Mouse (Mus musculus) stomach, embryonic 15.5 days (tissue): ENCODE measurements around the gene Pdzd2. TPM values are rescaled to one million over a fixed set of nuclear protein-coding genes. Genes with fewer than 3 reads are reported as not detected.
A peak's percentile ranks its signal among the peaks of the same experiment; 100 is the strongest.

Experiments used
- ATAC-seq: fragments of 200-750 bp; cut with Nextera tagmentation; 2 replicates; pipeline ENCODE4 v1.8.0; 2017; ENCODE audit warnings: low read depth, moderate number of reproducible peaks, moderate TSS enrichment; ENCODE audit not compliant: insufficient read depth, low FRiP score
- H3K27ac ChIP-seq: fragments of 300-500 bp; sonication (generic); 2 replicates; pipeline ENCODE4 v1.5.1; 2015; ENCODE audit warnings: mild to moderate bottlenecking, inconsistent platforms
- H3K27me3 ChIP-seq: fragments of 300-500 bp; sonication (generic); replicated peaks from 2 replicates; pipeline ENCODE4 v1.6.1; 2015; ENCODE audit warnings: inconsistent platforms
- H3K36me3 ChIP-seq: fragments of 300-500 bp; sonication (generic); 2 replicates; pipeline ENCODE4 v1.6.1; 2015; ENCODE audit warnings: inconsistent platforms
- H3K4me1 ChIP-seq: fragments of 300-500 bp; sonication (generic); 2 replicates; pipeline ENCODE4 v1.6.1; 2015; ENCODE audit warnings: inconsistent platforms
- H3K4me2 ChIP-seq: fragments of 300-500 bp; sonication (generic); 2 replicates; pipeline ENCODE4 v1.6.1; 2015; ENCODE audit warnings: mild to moderate bottlenecking, inconsistent platforms
- H3K4me3 ChIP-seq: fragments of 300-500 bp; sonication (generic); replicated peaks from 2 replicates; pipeline ENCODE4 v1.5.1; 2015; ENCODE audit warnings: inconsistent platforms
- H3K9ac ChIP-seq: fragments of 300-500 bp; sonication (generic); 2 replicates; pipeline ENCODE4 v1.6.1; 2015; ENCODE audit warnings: inconsistent platforms
- H3K9me3 ChIP-seq: fragments of 300-500 bp; sonication (generic); 2 replicates; pipeline ENCODE4 v1.6.1; 2016; ENCODE audit warnings: inconsistent platforms
- WGBS: fragments of 180-500 bp; shearing (Covaris S2); methylation state at CpG from one replicate; pipeline ENCODE4 v1.1.7; 2015; 5-methylcytosine and 5-hydroxymethylcytosine counted together
- polyA plus RNA-seq: library from polyadenylated mRNA; unstranded; fragments of >200 nt; fragmentation: Nextera tagmentation; extraction: Ambion mirVana; gene quantifications from 2 replicates; pipeline ENCODE4 v1.2.1, GENCODE M21; 2015

Gene Pdzd2
- polyA plus RNA-seq, 1 experiment from 2014 or later, result 28.3 TPM

DNA sequence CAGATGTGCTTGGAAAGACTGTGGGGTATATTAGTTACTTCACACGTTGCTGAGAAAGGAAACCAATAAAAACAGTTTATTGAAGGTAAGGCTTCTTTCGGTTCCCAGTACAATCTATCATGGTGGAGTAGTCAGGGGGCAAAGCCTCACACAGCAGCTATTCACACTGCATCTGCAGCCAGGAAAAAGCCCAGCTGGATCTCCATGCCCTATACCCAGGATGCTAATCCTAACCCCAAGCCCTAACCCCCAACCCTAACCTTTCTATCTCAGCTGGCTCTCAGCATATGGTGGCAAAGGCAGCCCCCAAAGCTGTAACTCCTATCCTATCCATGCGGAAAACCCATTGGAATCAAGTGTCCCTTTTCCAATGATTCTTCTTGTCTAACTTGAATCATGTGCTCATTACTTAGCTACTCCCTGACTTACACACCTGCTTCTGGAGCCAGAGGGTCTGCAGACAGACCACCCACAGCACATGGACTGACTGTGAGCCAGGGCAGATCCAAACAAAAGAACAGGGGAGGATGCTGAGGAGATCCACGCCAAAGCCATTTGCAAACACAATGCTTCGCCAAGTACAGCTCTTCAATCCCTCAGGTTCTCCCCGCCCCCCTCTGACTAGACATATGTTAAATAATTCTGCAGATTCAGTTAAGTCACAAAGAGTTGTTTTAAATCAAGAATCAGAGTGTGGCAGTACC lies 83.6 kb downstream of the Pdzd2 start:
- Histone ChIP-seq H3K9me3 (no peaks in the 10 kb centered on the region), H3K9ac (no peak overlapping the region), H3K4me2 (no peak overlapping the region), H3K4me1 (0 out of 2 replicates have a peak, but pooled peaks cover 7% of the 10 kb centered on the region), H3K27ac (no peak overlapping the region), H3K36me3 (no peaks in the 10 kb centered on the region), H3K27me3 (no peaks in the 10 kb centered on the region), H3K4me3 (no peak overlapping the region)
- 63% methylated on average over 6 of the region's 6 CpGs for WGBS
- ATAC-seq, result 0 out of 2 replicates have a peak, but pooled peaks have one; percentile 31

DNA sequence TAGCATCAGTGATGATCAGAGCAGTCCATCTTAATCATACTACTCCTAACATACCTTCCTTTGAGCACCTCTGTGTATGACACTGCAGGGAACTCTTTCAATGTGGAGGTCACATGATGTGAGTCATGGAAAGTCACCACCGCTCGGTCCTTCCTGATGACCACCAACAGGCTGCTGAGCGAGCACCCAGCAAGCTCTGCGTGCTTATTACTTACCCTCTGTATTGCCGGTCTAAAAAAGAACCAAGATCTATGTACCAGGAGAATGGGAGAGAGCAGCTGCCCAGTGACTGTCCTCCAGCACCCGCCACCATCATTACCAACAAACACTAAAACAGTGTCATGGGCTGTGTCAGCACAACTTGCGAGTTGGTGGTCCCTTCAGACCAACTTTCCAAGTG lies 84.4 kb downstream of the Pdzd2 start:
- H3K4me3 ChIP-seq, result no peak overlapping the region
- H3K4me2 ChIP-seq, result no peak overlapping the region
- WGBS, result 92% methylated on average over 7 of the region's 7 CpGs
- no peaks in the 10 kb centered on the region for H3K9me3 ChIP-seq
- no peak overlapping the region for H3K27ac ChIP-seq
- no peak for ATAC-seq
- 0 out of 2 replicates have a peak, but pooled peaks cover 7% of the 10 kb centered on the region for H3K4me1 ChIP-seq
- H3K36me3 ChIP-seq, result no peaks in the 10 kb centered on the region
- no peak overlapping the region for H3K9ac ChIP-seq
- no peaks in the 10 kb centered on the region for H3K27me3 ChIP-seq

DNA sequence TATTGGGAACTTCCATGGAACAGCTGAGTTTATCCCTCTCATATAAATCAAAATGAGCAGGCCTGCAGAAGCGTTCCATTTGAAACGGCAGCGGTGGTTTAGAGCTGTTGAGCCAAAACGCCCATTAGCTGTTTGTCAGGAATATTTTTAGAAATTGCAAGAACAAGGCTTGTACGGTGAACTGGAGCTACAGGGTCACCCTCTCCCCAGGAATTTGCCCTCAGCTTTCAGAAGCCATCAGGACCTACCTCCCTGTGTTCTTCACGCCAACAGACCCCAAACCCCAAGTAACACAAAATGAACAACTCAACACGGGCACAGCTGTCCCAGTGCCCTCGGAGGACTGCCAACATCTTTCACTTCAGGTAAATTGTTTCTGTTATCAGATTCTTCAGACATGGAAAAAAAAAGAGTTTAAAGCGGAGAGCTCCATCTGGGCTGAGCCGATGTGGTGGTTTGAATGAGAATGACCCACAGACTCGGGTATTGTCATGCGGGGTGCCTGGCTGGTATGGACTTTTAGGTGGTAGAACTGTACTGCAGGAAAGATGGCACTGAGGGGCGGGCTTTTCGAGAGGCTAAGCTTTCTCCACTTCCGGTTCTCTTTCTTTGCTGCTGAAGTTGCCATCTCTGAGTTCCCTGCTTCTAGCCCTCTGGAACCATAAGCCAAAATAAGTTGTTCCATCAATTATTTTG lies 87.2 kb downstream of the Pdzd2 start:
- Histone ChIP-seq H3K27ac (peak overlapping the region; percentile 51), H3K4me2 (peak overlapping the region; percentile 23), H3K27me3 (no peaks in the 10 kb centered on the region), H3K4me1 (0 out of 2 replicates have a peak, but pooled peaks cover 7% of the 10 kb centered on the region), H3K36me3 (no peaks in the 10 kb centered on the region), H3K9me3 (no peaks in the 10 kb centered on the region), H3K9ac (no peak overlapping the region), H3K4me3 (no peak overlapping the region)
- WGBS, result 56% methylated on average over 15 of the region's 15 CpGs
- no peak for ATAC-seq

DNA sequence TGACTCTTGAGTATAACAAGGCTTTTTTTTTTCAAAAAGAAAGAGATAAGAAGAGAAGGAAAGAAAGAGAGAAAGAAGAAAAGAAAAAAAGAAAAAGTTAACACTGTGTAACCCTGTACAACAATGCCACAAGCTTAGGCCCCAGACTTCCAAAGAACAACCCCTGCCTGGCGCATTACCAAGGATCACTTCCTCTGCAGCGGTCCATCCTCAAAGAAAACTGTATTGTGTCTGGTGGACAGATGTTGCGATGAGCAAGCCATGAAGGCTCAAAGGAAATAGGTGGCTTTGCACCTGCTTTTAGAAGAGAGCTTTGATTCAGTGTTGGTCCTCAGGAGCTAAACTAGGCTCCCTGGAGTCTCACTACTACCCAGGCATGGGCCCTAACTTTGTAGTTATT lies 89.5 kb downstream of the Pdzd2 start:
- H3K27me3 ChIP-seq, result no peaks in the 10 kb centered on the region
- WGBS, result 89% methylated on average over 3 of the region's 3 CpGs
- H3K9ac ChIP-seq, result no peak overlapping the region
- H3K4me3 ChIP-seq, result no peak overlapping the region
- 0 out of 2 replicates have a peak, but pooled peaks cover 7% of the 10 kb centered on the region for H3K4me1 ChIP-seq
- no peak overlapping the region for H3K4me2 ChIP-seq
- no peak for ATAC-seq
- H3K36me3 ChIP-seq, result no peaks in the 10 kb centered on the region
- no peak overlapping the region for H3K27ac ChIP-seq
- H3K9me3 ChIP-seq, result no peaks in the 10 kb centered on the region

DNA sequence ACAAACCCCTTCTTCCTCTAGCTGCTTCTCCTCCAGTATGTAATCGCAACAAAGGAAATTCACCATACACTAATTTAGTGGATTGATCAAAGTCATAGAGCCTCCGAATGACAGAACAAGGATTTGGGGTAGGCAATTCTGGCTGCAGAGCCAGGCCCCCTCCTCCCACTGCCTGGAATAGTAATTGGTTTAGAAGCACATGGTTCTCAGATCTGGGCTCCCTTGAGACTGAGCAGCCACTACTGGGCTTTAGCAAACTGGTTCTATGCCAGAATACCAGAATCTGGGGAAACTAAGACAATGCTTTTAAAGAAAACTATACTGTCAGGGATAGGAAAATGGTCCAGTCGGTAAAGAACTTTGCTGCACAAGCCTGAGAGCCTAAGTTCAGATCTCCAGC lies 90.0 kb downstream of the Pdzd2 start:
- no peaks in the 10 kb centered on the region for H3K27me3 ChIP-seq
- no peak overlapping the region for H3K4me3 ChIP-seq
- H3K27ac ChIP-seq, result no peak overlapping the region
- H3K36me3 ChIP-seq, result no peaks in the 10 kb centered on the region
- H3K9ac ChIP-seq, result no peak overlapping the region
- no peak for ATAC-seq
- 77% methylated on average over 3 of the region's 3 CpGs for WGBS
- H3K4me1 ChIP-seq, result 0 out of 2 replicates have a peak, but pooled peaks cover 7% of the 10 kb centered on the region
- no peaks in the 10 kb centered on the region for H3K9me3 ChIP-seq
- no peak overlapping the region for H3K4me2 ChIP-seq

DNA sequence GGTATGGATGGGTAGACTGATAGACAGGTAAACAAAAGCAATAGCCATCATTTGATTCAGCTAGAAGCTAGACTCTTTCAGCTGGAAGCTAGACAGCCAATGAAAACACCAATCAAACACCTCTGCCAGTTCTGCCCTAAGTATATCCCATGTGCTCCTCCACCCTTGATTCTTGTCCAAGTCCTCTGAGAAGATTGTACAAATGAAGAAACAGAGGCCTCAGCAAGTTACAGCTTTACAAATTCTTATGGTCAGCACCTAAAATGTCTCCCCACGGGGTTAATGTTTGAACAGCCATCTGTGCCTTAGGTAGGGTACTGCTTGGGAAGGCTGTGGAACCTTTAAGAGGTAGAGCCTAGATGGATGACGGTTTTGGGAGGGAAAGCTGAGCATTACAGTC lies 90.6 kb downstream of the Pdzd2 start:
- Histone ChIP-seq H3K9me3 (no peaks in the 10 kb centered on the region), H3K36me3 (no peaks in the 10 kb centered on the region), H3K9ac (no peak overlapping the region), H3K27ac (no peak overlapping the region), H3K4me3 (no peak overlapping the region), H3K4me2 (no peak overlapping the region), H3K4me1 (0 out of 2 replicates have a peak, but pooled peaks cover 7% of the 10 kb centered on the region), H3K27me3 (no peaks in the 10 kb centered on the region)
- WGBS, result 72% methylated on average over 2 of the region's 2 CpGs
- ATAC-seq, result no peak

DNA sequence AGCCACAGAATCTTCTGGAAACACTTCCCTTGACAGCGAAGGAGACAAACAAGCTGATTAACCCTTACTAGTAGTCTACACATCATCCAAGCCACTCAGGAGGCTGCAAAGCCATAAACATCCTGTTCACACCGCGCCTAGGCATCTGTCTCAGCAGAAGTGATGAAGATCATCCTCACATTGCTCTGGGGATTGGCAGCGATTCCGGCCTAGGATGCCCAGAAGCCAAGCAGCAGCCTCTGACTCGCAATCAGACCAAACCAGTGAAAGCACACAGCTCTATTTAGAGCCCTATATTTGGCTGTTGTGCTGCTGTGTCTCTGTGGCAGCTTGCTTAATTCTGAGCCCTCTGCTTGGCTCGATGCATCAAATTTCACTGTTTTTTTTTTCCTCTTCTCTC lies 99.0 kb downstream of the Pdzd2 start:
- H3K27me3 ChIP-seq, result no peaks in the 10 kb centered on the region
- H3K9me3 ChIP-seq, result no peaks in the 10 kb centered on the region
- no peak overlapping the region for H3K4me2 ChIP-seq
- H3K9ac ChIP-seq, result no peak overlapping the region
- 65% methylated on average over 7 of the region's 7 CpGs for WGBS
- H3K4me3 ChIP-seq, result no peak overlapping the region
- H3K36me3 ChIP-seq, result no peaks in the 10 kb centered on the region
- H3K4me1 ChIP-seq, result no peaks in the 10 kb centered on the region
- H3K27ac ChIP-seq, result no peak overlapping the region
- ATAC-seq, result no peak

DNA sequence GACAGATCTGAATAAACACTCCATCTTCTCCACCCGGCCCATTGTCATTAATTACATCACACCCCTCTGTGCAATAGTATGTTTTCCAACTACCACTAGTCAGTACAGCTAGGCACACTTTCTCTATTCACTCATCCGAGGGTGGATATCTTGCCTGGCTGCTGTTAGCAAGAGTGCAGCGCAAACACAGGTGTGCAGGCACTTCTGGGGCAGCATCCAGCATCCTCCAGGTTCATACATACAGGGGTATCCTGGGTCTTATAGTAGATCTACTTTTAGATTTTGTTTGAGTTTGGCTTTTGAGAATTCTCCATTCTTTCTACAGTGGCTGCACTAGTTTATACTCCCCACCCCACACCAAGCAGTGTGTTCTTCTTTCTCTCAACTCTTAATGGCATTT lies 99.9 kb downstream of the Pdzd2 start:
- WGBS, result 67% methylated on average over 3 of the region's 3 CpGs
- Histone ChIP-seq H3K4me2 (no peak overlapping the region), H3K27me3 (no peaks in the 10 kb centered on the region), H3K36me3 (no peaks in the 10 kb centered on the region), H3K9me3 (no peaks in the 10 kb centered on the region), H3K27ac (no peak overlapping the region), H3K4me3 (no peak overlapping the region), H3K4me1 (no peaks in the 10 kb centered on the region), H3K9ac (no peak overlapping the region)
- ATAC-seq, result no peak

DNA sequence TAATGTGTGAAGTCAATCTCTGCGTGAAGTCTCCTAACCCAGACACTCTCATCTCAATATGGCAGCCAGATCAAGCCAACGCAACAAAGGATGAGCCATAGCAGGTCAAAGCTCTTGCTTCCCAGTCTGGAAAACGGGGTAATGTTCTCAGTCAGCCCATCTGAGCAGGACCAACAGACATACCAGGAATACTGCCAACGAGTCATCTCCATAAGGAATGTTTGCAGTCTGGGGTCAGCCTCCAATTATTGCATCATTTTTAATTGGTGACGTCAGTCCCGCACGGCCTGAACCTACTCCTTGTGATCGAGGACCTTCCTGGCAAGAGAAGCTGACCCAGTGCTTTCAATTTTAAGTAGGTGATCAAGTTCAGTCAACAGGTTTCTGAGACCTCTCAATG lies 100.5 kb downstream of the Pdzd2 start:
- WGBS, result 88% methylated on average over 8 of the region's 8 CpGs
- no peak overlapping the region for H3K27ac ChIP-seq

DNA sequence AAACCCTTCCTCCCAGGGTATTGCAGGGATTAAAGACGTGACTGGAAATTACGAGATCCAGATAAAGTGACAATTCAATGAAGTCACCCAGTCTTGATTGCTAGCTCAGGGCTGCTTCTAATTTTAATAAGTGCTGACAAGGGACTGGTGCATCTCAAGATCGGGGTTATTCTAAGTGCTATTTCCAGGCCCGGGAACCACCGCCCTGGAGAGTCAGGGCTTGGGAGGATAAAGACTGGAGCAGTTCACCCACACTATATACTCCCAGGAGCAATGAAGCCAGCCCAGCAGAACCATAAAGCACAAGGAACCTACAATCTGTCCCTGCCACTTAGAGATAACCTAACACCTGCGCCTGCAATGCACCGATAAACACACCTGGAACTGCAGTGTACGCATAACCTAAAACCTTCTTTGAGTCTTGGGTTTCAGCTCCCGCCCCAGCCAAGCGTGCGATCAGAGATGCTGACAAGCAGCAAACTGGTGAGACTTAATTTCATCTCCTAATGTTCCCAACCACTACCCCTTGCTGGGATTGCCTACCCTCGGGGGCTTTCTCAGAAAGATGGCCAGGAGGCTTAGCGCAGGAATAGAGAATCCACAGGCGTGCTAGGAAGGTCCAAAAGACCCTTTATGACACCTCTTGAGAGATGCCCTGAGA lies 101.2 kb downstream of the Pdzd2 start:
- H3K9me3 ChIP-seq, result no peaks in the 10 kb centered on the region
- no peak overlapping the region for H3K9ac ChIP-seq
- no peak for ATAC-seq
- WGBS, result 79% methylated on average over 14 of the region's 14 CpGs
- H3K27me3 ChIP-seq, result no peaks in the 10 kb centered on the region
- H3K36me3 ChIP-seq, result no peaks in the 10 kb centered on the region
- H3K4me2 ChIP-seq, result no peak overlapping the region
- H3K27ac ChIP-seq, result no peak overlapping the region
- H3K4me1 ChIP-seq, result no peaks in the 10 kb centered on the region
- H3K4me3 ChIP-seq, result no peak overlapping the region

More for the DNA sequence above, 100.5 kb downstream of the Pdzd2 start:
- Histone ChIP-seq H3K9ac (no peak overlapping the region), H3K27me3 (no peaks in the 10 kb centered on the region), H3K4me2 (no peak overlapping the region), H3K4me3 (no peak overlapping the region), H3K36me3 (no peaks in the 10 kb centered on the region), H3K4me1 (no peaks in the 10 kb centered on the region), H3K9me3 (no peaks in the 10 kb centered on the region)
- ATAC-seq, result no peak

DNA sequence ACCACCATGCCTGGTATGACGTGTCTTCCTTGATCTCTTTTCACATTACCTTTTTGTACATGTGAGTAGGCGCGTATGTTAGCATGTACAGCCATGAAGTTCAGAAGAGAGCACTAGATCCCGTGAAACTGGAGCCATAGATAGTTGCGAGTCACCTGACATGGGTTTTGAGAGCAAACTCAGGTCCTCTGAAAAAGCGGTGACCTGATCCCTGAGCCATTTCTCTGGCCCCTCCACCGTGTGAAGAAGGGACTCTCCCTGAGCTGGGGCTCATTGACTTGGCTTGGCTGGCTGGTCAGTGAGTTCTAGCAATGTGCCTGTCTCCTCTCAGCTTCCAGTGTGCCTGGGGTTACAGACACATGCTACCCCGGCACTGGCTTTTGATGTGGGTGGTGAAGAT lies 102.2 kb downstream of the Pdzd2 start:
- Histone ChIP-seq H3K9me3 (no peaks in the 10 kb centered on the region), H3K27ac (no peak overlapping the region), H3K36me3 (no peaks in the 10 kb centered on the region), H3K4me3 (no peak overlapping the region), H3K9ac (no peak overlapping the region), H3K27me3 (no peaks in the 10 kb centered on the region), H3K4me1 (no peaks in the 10 kb centered on the region), H3K4me2 (no peak overlapping the region)
- no peak for ATAC-seq
- 89% methylated on average over 8 of the region's 8 CpGs for WGBS

DNA sequence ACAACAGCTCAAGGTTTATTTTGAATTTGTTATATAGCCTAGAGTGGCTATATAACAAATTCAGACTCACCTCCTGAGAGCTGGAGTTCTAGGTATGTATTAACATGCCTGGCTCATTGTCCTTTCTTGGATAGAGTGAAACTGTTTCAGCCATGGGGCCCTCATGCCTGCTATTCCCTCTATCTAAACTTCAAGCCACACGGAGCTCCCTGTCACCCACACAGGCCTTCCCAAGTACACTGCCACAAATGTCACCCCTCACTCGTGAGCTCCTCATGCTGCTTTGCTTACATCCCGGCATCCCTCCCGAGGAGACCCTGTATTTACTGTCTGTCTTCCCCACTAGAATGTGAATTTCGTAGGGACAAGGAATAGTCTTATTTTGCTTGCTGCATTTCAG lies 103.3 kb downstream of the Pdzd2 start:
- Histone ChIP-seq H3K9me3 (no peaks in the 10 kb centered on the region), H3K4me2 (no peak overlapping the region), H3K4me3 (no peak overlapping the region), H3K9ac (no peak overlapping the region), H3K27ac (no peak overlapping the region), H3K4me1 (no peaks in the 10 kb centered on the region; the same call in 1 of the 2 replicates), H3K27me3 (no peaks in the 10 kb centered on the region), H3K36me3 (no peaks in the 10 kb centered on the region)
- WGBS, result 80% methylated on average over 5 of the region's 5 CpGs
- no peak for ATAC-seq
